Mouse (Mus musculus) liver, embryonic 12.5 days (tissue): ENCODE measurements at regions not wholly inside any gene's neighbourhood (a gene's known extent, or its start where the extent isn't known, plus 50 kb on each side); places are given as distances from the start of the nearest gene placed in this dataset.

Experiments
- ATAC-seq: fragments of 200-750 bp; cut with Nextera tagmentation; 2 replicates; pipeline ENCODE4 v1.8.0; 2017; ENCODE audit warnings: moderate number of reproducible peaks, mild to moderate bottlenecking, moderate library complexity
- H3K27ac ChIP-seq: fragments of 300-500 bp; sonication (generic); 2 replicates; pipeline ENCODE4 v1.5.1; 2016; ENCODE audit warnings: mild to moderate bottlenecking
- H3K27me3 ChIP-seq: fragments of 300-500 bp; sonication (generic); replicated peaks from 2 replicates; pipeline ENCODE4 v1.6.1; 2016; ENCODE audit warnings: mild to moderate bottlenecking, moderate library complexity
- H3K36me3 ChIP-seq: fragments of 300-500 bp; sonication (generic); 2 replicates; pipeline ENCODE4 v1.6.1; 2016; ENCODE audit warnings: mild to moderate bottlenecking, moderate library complexity
- H3K4me1 ChIP-seq: fragments of 300-500 bp; sonication (generic); 2 replicates; pipeline ENCODE4 v1.6.1; 2016
- H3K4me2 ChIP-seq: fragments of 300-500 bp; sonication (generic); 2 replicates; pipeline ENCODE4 v1.6.1; 2016; ENCODE audit warnings: mild to moderate bottlenecking, moderate library complexity
- H3K4me3 ChIP-seq: fragments of 300-500 bp; sonication (generic); 2 replicates; pipeline ENCODE4 v1.5.1; 2016; ENCODE audit warnings: mild to moderate bottlenecking, moderate library complexity
- H3K9ac ChIP-seq: fragments of 300-500 bp; sonication (generic); 2 replicates; pipeline ENCODE4 v1.6.1; 2016; ENCODE audit warnings: mild to moderate bottlenecking, moderate library complexity
- H3K9me3 ChIP-seq: fragments of 300-500 bp; sonication (generic); replicated peaks from 2 replicates; pipeline ENCODE4 v1.6.1; 2016; ENCODE audit warnings: mild to moderate bottlenecking, moderate library complexity
- WGBS: fragments of 180-500 bp; shearing (Covaris S2); methylation state at CpG from one replicate; pipeline ENCODE4 v1.1.7; 2016; ENCODE audit not compliant: insufficient replicate concordance; 5-methylcytosine and 5-hydroxymethylcytosine counted together

DNA sequence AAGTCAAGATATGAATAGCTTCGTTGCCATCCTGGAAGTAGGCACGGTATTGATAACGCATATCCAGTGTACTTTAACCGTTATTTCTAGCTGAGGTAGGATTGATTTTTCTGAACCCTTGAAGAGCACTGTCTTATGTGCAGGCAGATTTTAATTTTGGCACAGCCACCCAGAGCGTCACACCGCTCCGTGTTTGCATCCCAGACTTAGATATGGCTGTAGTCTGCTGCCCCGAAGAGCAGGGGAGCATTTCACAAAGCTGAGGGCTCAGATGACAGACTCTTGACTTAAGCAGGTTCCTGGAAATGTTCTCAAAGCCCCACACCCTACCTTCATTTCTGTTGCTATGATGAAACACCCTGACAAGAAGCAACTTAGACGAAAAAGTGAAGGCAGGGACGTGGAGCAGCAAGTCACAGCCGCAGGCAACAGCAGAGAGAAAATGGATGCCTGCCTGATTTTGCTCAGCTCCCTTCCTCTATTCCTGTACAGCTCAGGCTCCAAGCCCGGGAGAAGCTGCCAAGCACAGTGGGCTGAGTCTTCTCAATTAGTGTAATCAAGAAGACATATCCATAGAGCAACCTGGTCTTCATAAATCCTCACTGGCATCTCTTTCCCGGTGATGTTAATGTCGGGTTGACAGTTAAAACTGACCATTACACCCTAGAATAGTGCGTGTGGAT is 164.9 kb upstream of the Cdh4 start:
- 75% methylated on average over 15 of the region's 15 CpGs for WGBS

GRCm38 (mm10) chr2:179277887-179278282 is 164.3 kb upstream of the Cdh4 start:
- Histone ChIP-seq H3K9ac (no peak overlapping the region), H3K4me3 (no peak overlapping the region), H3K27me3 (no peaks in the 10 kb centered on the region), H3K4me1 (no peaks in the 10 kb centered on the region), H3K4me2 (no peak overlapping the region), H3K27ac (no peak overlapping the region), H3K9me3 (peaks cover 4% of the 10 kb centered on the region; the same call in 1 of the 2 replicates), H3K36me3 (no peaks in the 10 kb centered on the region)
- no peak for ATAC-seq
- 36% methylated on average over 4 of the region's 4 CpGs for WGBS

More for the DNA sequence above, 164.9 kb upstream of the Cdh4 start:
- H3K4me1 ChIP-seq: no peaks in the 10 kb centered on the region
- no peak overlapping the region for H3K4me3 ChIP-seq
- no peaks in the 10 kb centered on the region for H3K36me3 ChIP-seq
- H3K27ac ChIP-seq: no peak overlapping the region
- no peaks in the 10 kb centered on the region for H3K27me3 ChIP-seq
- H3K4me2 ChIP-seq: no peak overlapping the region
- H3K9ac ChIP-seq: no peak overlapping the region
- H3K9me3 ChIP-seq: peaks cover 4% of the 10 kb centered on the region; the same call in 1 of the 2 replicates
- no peak for ATAC-seq

DNA sequence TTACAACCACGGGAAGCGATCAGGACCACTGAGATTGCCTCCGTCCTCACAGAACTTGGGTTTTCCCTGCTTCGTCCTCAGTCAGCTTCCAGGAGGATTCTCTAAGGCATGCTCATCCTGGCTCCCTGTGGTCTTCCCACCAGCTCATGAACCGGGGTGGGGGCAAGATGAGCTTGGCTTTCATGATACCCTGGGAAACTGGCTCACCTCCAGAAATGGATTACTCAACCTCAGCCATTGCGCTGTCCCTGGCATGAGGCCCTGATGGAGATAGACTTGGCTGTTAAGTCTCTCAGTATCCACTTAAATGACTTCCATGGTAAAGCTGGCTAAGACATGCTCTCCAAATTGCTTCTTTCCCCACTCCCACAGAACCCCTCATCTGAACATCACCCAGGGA is 160.0 kb upstream of the Cdh4 start:
- H3K4me3 ChIP-seq: no peak overlapping the region
- no peak overlapping the region for H3K9ac ChIP-seq
- no peak overlapping the region for H3K4me2 ChIP-seq
- H3K4me1 ChIP-seq: no peaks in the 10 kb centered on the region
- no peaks in the 10 kb centered on the region for H3K9me3 ChIP-seq
- no peaks in the 10 kb centered on the region for H3K27me3 ChIP-seq
- WGBS: 72% methylated on average over 6 of the region's 6 CpGs
- no peaks in the 10 kb centered on the region for H3K36me3 ChIP-seq
- no peak overlapping the region for H3K27ac ChIP-seq
- no peak for ATAC-seq

- no peaks in the 10 kb centered on the region for H3K27me3 ChIP-seq
- no peak overlapping the region for H3K9ac ChIP-seq
- H3K4me3 ChIP-seq: no peak overlapping the region
- H3K4me1 ChIP-seq: no peaks in the 10 kb centered on the region
- no peak for ATAC-seq
- 56% methylated on average over 5 of the region's 5 CpGs for WGBS
- H3K27ac ChIP-seq: no peak overlapping the region
- H3K4me2 ChIP-seq: no peak overlapping the region
- H3K9me3 ChIP-seq: no peaks in the 10 kb centered on the region; the same call in 1 of the 2 replicates
- no peaks in the 10 kb centered on the region for H3K36me3 ChIP-seq
These were observed 151.8 kb upstream of the Cdh4 start for GRCm38 (mm10) chr2:179290394-179290793.

GRCm38 (mm10) chr2:179291046-179291563 is 151.1 kb upstream of the Cdh4 start:
- no peaks in the 10 kb centered on the region for H3K4me1 ChIP-seq
- H3K4me2 ChIP-seq: no peak overlapping the region
- H3K27me3 ChIP-seq: no peaks in the 10 kb centered on the region
- no peak for ATAC-seq
- 67% methylated on average over 1 of the region's 1 CpGs for WGBS
- H3K9ac ChIP-seq: no peak overlapping the region
- H3K4me3 ChIP-seq: no peak overlapping the region
- H3K36me3 ChIP-seq: no peaks in the 10 kb centered on the region
- no peaks in the 10 kb centered on the region; the same call in 1 of the 2 replicates for H3K9me3 ChIP-seq
- no peak overlapping the region for H3K27ac ChIP-seq

- Histone ChIP-seq H3K9me3 (no peaks in the 10 kb centered on the region; the same call in 1 of the 2 replicates), H3K36me3 (no peaks in the 10 kb centered on the region), H3K27me3 (no peaks in the 10 kb centered on the region), H3K9ac (no peak overlapping the region), H3K27ac (no peak overlapping the region), H3K4me1 (no peaks in the 10 kb centered on the region), H3K4me3 (no peak overlapping the region), H3K4me2 (no peak overlapping the region)
- no peak for ATAC-seq
- 86% methylated on average over 8 of the region's 8 CpGs for WGBS
These were observed 150.3 kb upstream of the Cdh4 start for GRCm38 (mm10) chr2:179291958-179292357.

GRCm38 (mm10) chr2:179292566-179292965 is 149.7 kb upstream of the Cdh4 start:
- Histone ChIP-seq H3K27me3 (no peaks in the 10 kb centered on the region), H3K36me3 (no peaks in the 10 kb centered on the region), H3K27ac (no peak overlapping the region), H3K4me3 (no peak overlapping the region), H3K4me1 (no peaks in the 10 kb centered on the region), H3K4me2 (no peak overlapping the region), H3K9ac (no peak overlapping the region), H3K9me3 (no peaks in the 10 kb centered on the region; the same call in 1 of the 2 replicates)
- 50% methylated on average over 4 of the region's 4 CpGs for WGBS
- 0 out of 2 replicates have a peak, but pooled peaks have one; percentile 17 for ATAC-seq

DNA sequence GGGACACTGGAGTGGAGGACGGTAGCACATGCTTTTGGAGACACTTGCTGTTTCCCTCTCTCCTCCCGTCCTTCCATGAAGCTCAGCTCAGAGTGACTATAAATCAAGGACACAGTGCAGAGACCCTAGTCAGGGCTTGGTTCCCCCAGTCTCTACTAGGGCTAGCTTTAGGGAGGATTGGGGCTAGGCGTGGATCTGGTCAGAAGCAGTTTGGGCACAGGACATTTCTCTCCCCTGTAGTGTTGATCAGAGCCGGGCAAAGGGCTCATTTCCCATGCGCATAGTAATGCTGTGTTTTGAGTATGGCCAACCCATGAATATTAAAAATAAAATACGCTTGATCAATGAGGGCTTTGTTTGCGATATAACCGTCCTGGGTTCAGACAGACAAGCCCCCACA is 149.1 kb upstream of the Cdh4 start:
- Histone ChIP-seq H3K27me3 (no peaks in the 10 kb centered on the region), H3K36me3 (no peaks in the 10 kb centered on the region)
- 62% methylated on average over 8 of the region's 8 CpGs for WGBS

DNA sequence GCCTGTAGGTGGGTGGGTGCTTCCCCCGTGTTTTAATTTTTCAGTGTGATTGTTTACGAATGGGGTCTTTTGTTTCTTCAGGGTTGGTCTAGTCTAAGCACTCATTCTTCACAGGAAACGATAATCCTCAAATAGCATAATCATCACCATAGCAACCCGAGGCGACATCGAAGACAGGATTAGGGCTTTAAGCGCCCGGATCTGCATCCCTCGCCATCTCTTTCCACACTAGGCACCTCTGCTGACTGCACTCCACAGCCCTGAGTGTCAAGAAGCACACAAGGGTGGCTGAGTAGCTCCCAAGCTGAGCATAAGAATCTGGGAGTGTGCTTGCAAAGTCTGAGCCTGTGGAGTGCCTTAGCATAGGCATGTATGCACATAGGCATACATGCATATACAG is 145.2 kb upstream of the Cdh4 start:
- 75% methylated on average over 9 of the region's 9 CpGs for WGBS
- no peaks in the 10 kb centered on the region for H3K27me3 ChIP-seq
- no peak overlapping the region for H3K4me2 ChIP-seq
- H3K36me3 ChIP-seq: no peaks in the 10 kb centered on the region
- no peak overlapping the region for H3K4me3 ChIP-seq
- no peak overlapping the region for H3K9ac ChIP-seq
- ATAC-seq: no peak
- H3K4me1 ChIP-seq: no peaks in the 10 kb centered on the region
- no peaks in the 10 kb centered on the region; the same call in 1 of the 2 replicates for H3K9me3 ChIP-seq
- no peak overlapping the region for H3K27ac ChIP-seq

More for the DNA sequence above, 149.1 kb upstream of the Cdh4 start:
- no peak for ATAC-seq
- Histone ChIP-seq H3K9ac (no peak overlapping the region), H3K9me3 (no peaks in the 10 kb centered on the region; the same call in 1 of the 2 replicates), H3K4me2 (no peak overlapping the region), H3K4me1 (no peaks in the 10 kb centered on the region), H3K27ac (no peak overlapping the region), H3K4me3 (no peak overlapping the region)

- H3K4me1 ChIP-seq: no peaks in the 10 kb centered on the region
- ATAC-seq: no peak
These were observed 138.5 kb upstream of the Cdh4 start for GRCm38 (mm10) chr2:179303765-179304164.

GRCm38 (mm10) chr2:179307286-179307931 is 134.8 kb upstream of the Cdh4 start:
- no peak for ATAC-seq
- no peak overlapping the region for H3K27ac ChIP-seq
- no peak overlapping the region for H3K4me3 ChIP-seq
- no peak overlapping the region for H3K4me2 ChIP-seq
- H3K9ac ChIP-seq: no peak overlapping the region
- no peaks in the 10 kb centered on the region for H3K27me3 ChIP-seq
- WGBS: 41% methylated on average over 11 of the region's 11 CpGs
- no peaks in the 10 kb centered on the region for H3K4me1 ChIP-seq
- H3K36me3 ChIP-seq: no peaks in the 10 kb centered on the region
- no peaks in the 10 kb centered on the region; the same call in 1 of the 2 replicates for H3K9me3 ChIP-seq

More at GRCm38 (mm10) chr2:179303765-179304164, 138.5 kb upstream of the Cdh4 start:
- Histone ChIP-seq H3K4me2 (no peak overlapping the region), H3K27ac (no peak overlapping the region), H3K9ac (no peak overlapping the region), H3K4me3 (no peak overlapping the region), H3K9me3 (no peaks in the 10 kb centered on the region; the same call in 1 of the 2 replicates), H3K36me3 (no peaks in the 10 kb centered on the region), H3K27me3 (no peaks in the 10 kb centered on the region)
- WGBS: 49% methylated on average over 8 of the region's 8 CpGs

DNA sequence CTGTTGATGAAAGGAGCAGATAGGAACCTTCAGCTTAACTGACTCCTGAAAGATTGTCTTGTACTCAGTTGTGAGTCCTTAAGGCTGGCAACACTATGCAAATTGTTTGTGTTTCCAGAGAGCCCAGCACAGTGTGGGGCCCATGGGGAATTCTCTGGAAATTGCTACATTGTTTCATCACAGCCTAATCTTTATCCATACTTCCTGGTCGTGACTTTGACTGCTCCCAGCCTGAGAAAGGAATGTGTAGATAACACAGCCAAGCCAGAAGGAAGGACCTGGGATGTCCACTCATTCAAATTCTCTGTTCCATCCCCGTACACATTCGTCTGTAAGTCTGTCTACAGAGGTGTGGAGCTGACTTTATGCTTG is 134.3 kb upstream of the Cdh4 start:
- WGBS: 30% methylated on average over 3 of the region's 3 CpGs
- Histone ChIP-seq H3K27me3 (no peaks in the 10 kb centered on the region), H3K4me1 (no peaks in the 10 kb centered on the region), H3K4me2 (no peak overlapping the region), H3K9me3 (no peaks in the 10 kb centered on the region; the same call in 1 of the 2 replicates), H3K4me3 (no peak overlapping the region), H3K27ac (no peak overlapping the region), H3K9ac (no peak overlapping the region), H3K36me3 (no peaks in the 10 kb centered on the region)
- no peak for ATAC-seq
